Comparison of ENCODE assay signal across 8 mouse cellular contexts in genomic region chr7:142070458-142071211, GRCm38 (mm10). TPM values are rescaled to one million over a fixed set of nuclear protein-coding genes. Genes with fewer than 3 reads are reported as not detected.
DNase-seq lines count a peak whose midpoint lies in the region; ATAC-seq and TF ChIP-seq lines count a peak whose summit lies in the region.

No protein-coding gene starts in this region.

- no peaks in the 10 kb centered on the region for H3K79me2 ChIP-seq in heart, adult 2 months (replicated peaks; ENCODE audit: control insufficient read depth, insufficient read depth, low read length)

- H3K9ac ChIP-seq in heart, adult 2 months (ENCODE audit: low read depth, low read length) = no peak overlapping the region
- H3K9ac ChIP-seq in liver, embryonic 11.5 days (ENCODE audit: low read depth, low read length) = no peak overlapping the region
- H3K9ac ChIP-seq in midbrain, postnatal 0 days (replicated peaks; ENCODE audit: low read length, poor library complexity, severe bottlenecking) = peak overlapping the region; percentile 5; the same call in 1 of the 2 replicates
- H3K9ac ChIP-seq in stomach, embryonic 15.5 days = no peak overlapping the region

- no peaks in the 10 kb centered on the region for H3K4me1 ChIP-seq in cortical plate, adult 2 months (ENCODE audit: control insufficient read depth, insufficient read depth, low read length)
- peaks cover 3% of the 10 kb centered on the region for H3K4me1 ChIP-seq in heart, adult 2 months (ENCODE audit: control insufficient read depth, insufficient read depth, low read length)
- H3K4me1 ChIP-seq in kidney, adult 2 months (ENCODE audit: control insufficient read depth, insufficient read depth, low read length) = no peaks in the 10 kb centered on the region
- H3K4me1 ChIP-seq in liver, embryonic 11.5 days (replicated peaks; ENCODE audit: control insufficient read depth, insufficient read depth, low read length) = no peaks in the 10 kb centered on the region; the same call in 1 of the 2 replicates
- H3K4me1 ChIP-seq in midbrain, postnatal 0 days (ENCODE audit: insufficient read depth, low read length) = peaks cover 3% of the 10 kb centered on the region; the same call in 1 of the 2 replicates
- H3K4me1 ChIP-seq in stomach, embryonic 15.5 days = no peaks in the 10 kb centered on the region

- TF ChIP-seq CTCF in Patski (IDR thresholded peaks at IDR 0.05) = peak; percentile 91
- peak; percentile 76 for TF ChIP-seq CTCF in cortical plate, adult 2 months (IDR thresholded peaks at IDR 0.05; ENCODE audit: extremely low read depth, insufficient read depth, low read length)
- TF ChIP-seq CTCF in heart, adult 2 months (IDR thresholded peaks at IDR 0.05) = peak; percentile 92
- peak; percentile 94 for TF ChIP-seq CTCF in kidney, adult 2 months (conservative IDR thresholded peaks at IDR 0.05; ENCODE audit: insufficient read depth, insufficient read length, low read depth, low read length)
- peak; percentile 90 for TF ChIP-seq CTCF in midbrain, postnatal 0 days (IDR thresholded peaks at IDR 0.05)

- H3K36me3 ChIP-seq in heart, adult 2 months (ENCODE audit: control insufficient read depth, insufficient read depth, low read length) = no peaks in the 10 kb centered on the region
- H3K36me3 ChIP-seq in kidney, adult 2 months (ENCODE audit: control insufficient read depth, insufficient read depth, low read length) = no peaks in the 10 kb centered on the region
- H3K36me3 ChIP-seq in liver, embryonic 11.5 days (ENCODE audit: control insufficient read depth, insufficient read depth, low read length) = no peaks in the 10 kb centered on the region
- H3K36me3 ChIP-seq in midbrain, postnatal 0 days (ENCODE audit: insufficient read depth, low read length) = no peaks in the 10 kb centered on the region
- no peaks in the 10 kb centered on the region for H3K36me3 ChIP-seq in stomach, embryonic 15.5 days

- WGBS in heart, adult 2 months = 19% methylated on average over 13 of the region's 13 CpGs
- 17% methylated on average over 13 of the region's 13 CpGs for WGBS in kidney, adult 2 months
- 17% methylated on average over 13 of the region's 13 CpGs for WGBS in liver, embryonic 11.5 days
- 15% methylated on average over 13 of the region's 13 CpGs for WGBS in midbrain, postnatal 0 days
- 13% methylated on average over 13 of the region's 13 CpGs for WGBS in stomach, embryonic 15.5 days

- peak overlapping the region; percentile 33; the same call in 1 of the 2 replicates for H3K4me2 ChIP-seq in liver, embryonic 11.5 days
- peak overlapping the region; percentile 45 for H3K4me2 ChIP-seq in midbrain, postnatal 0 days (ENCODE audit: low read depth, low read length, poor library complexity, severe bottlenecking)
- 0 out of 2 replicates have a peak overlapping the region, but pooled peaks have one; percentile 21 for H3K4me2 ChIP-seq in stomach, embryonic 15.5 days

- POLR2A ChIA-PET in Patski (lab: Charles Lee) = interaction anchor here (1.1 to 1.9 kb wide), 4 partner anchors 9 to 27 kb away, joined by 3 to 8 read pairs (median 8); partner anchors contain the start of gene Dusp8

- DNase-seq in 416B (ENCODE audit: low read depth) = peak; percentile 51
- DNase-seq in Patski (ENCODE audit: low read depth, low spot score) = no peak
- peak; percentile 71 to 85 for DNase-seq in heart, adult 2 months
- peak; percentile 79 for DNase-seq in kidney, adult 2 months
- DNase-seq in liver, embryonic 11.5 days (ENCODE audit: low spot score) = no peak
- peak; percentile 77 for DNase-seq in midbrain, postnatal 0 days (ENCODE audit: low spot score)

- TF ChIP-seq EP300 in heart, adult 2 months (IDR thresholded peaks at IDR 0.05; ENCODE audit: insufficient read depth, low read depth, low read length) = peak; percentile 65; the same call in 1 of the 2 replicates

- peak; percentile 83 for ATAC-seq in Patski
- ATAC-seq in liver, embryonic 11.5 days (replicated peaks; ENCODE audit: low FRiP score) = peak; percentile 79
- ATAC-seq in midbrain, postnatal 0 days (ENCODE audit: low FRiP score) = peak; percentile 72; the same call in 1 of the 2 replicates
- 0 out of 2 replicates have a peak, but pooled peaks have one; percentile 56 for ATAC-seq in stomach, embryonic 15.5 days (ENCODE audit: insufficient read depth, low FRiP score, low read depth)

- no peak for TF ChIP-seq POLR2A in cortical plate, adult 2 months (IDR thresholded peaks at IDR 0.05; ENCODE audit: extremely low read depth, insufficient read depth, low read length)
- no peak for TF ChIP-seq POLR2A in heart, adult 2 months (IDR thresholded peaks at IDR 0.05; ENCODE audit: insufficient read depth, low read depth, low read length)
- TF ChIP-seq POLR2A in kidney, adult 2 months (IDR thresholded peaks at IDR 0.05; ENCODE audit: low read depth, low read length) = no peak

- no peaks in the 10 kb centered on the region for H3K27me3 ChIP-seq in Patski
- no peaks in the 10 kb centered on the region for H3K27me3 ChIP-seq in heart, adult 2 months (ENCODE audit: control insufficient read depth, insufficient read depth, low read length)
- H3K27me3 ChIP-seq in kidney, adult 2 months (replicated peaks; ENCODE audit: control insufficient read depth, insufficient read depth, low read length) = no peaks in the 10 kb centered on the region
- H3K27me3 ChIP-seq in liver, embryonic 11.5 days (replicated peaks; ENCODE audit: control insufficient read depth, insufficient read depth, low read length) = peaks cover 10% of the 10 kb centered on the region
- no peaks in the 10 kb centered on the region for H3K27me3 ChIP-seq in midbrain, postnatal 0 days (ENCODE audit: insufficient read depth, low read length)
- peaks cover 5% of the 10 kb centered on the region; the same call in 1 of the 2 replicates for H3K27me3 ChIP-seq in stomach, embryonic 15.5 days (replicated peaks)

- in situ Hi-C loops in Patski (cut with MboI; ENCODE audit: low pct_unique_long_range_greater_than_20kb) = no loop called here

- CTCF ChIA-PET in Patski (lab: Charles Lee) = interaction anchor here (0.7 to 5.1 kb wide), 14 partner anchors 8 to 55 kb away, joined by 3 to 67 read pairs (median 4); partner anchors contain the start of genes Dusp8 and Gm45618

- 0 out of 2 replicates have a peak overlapping the region, but pooled peaks have one; percentile 3 for H3K4me3 ChIP-seq in cortical plate, adult 2 months (ENCODE audit: insufficient read depth, low read length)
- no peak overlapping the region for H3K4me3 ChIP-seq in heart, adult 2 months
- H3K4me3 ChIP-seq in kidney, adult 2 months (ENCODE audit: insufficient read depth, low read depth, low read length) = no peak overlapping the region
- H3K4me3 ChIP-seq in liver, embryonic 11.5 days (ENCODE audit: low read depth, low read length) = no peak overlapping the region
- H3K4me3 ChIP-seq in midbrain, postnatal 0 days (ENCODE audit: low read depth, low read length) = peak overlapping the region; percentile 14; the same call in 1 of the 2 replicates
- no peak overlapping the region for H3K4me3 ChIP-seq in stomach, embryonic 15.5 days (replicated peaks)

- no peaks in the 10 kb centered on the region for H3K9me3 ChIP-seq in liver, embryonic 11.5 days (ENCODE audit: control insufficient read depth, low read length)
- H3K9me3 ChIP-seq in midbrain, postnatal 0 days (ENCODE audit: low read length) = no peaks in the 10 kb centered on the region
- H3K9me3 ChIP-seq in stomach, embryonic 15.5 days = no peaks in the 10 kb centered on the region

- H3K27ac ChIP-seq in cortical plate, adult 2 months (ENCODE audit: insufficient read depth, low read length) = no peak overlapping the region
- H3K27ac ChIP-seq in heart, adult 2 months = peak overlapping the region; percentile 32; the same call in 1 of the 2 replicates
- H3K27ac ChIP-seq in kidney, adult 2 months (ENCODE audit: insufficient read depth, low read depth, low read length) = no peak overlapping the region
- no peak overlapping the region for H3K27ac ChIP-seq in liver, embryonic 11.5 days (ENCODE audit: low read depth, low read length)
- no peak overlapping the region for H3K27ac ChIP-seq in midbrain, postnatal 0 days (ENCODE audit: low read depth, low read length)
- H3K27ac ChIP-seq in stomach, embryonic 15.5 days = no peak overlapping the region

- intact Hi-C loops in heart, adult 2 months (cut with DNase I) = loop anchor here (1.0 kb wide), 1 partner anchor 27 kb away; no protein-coding TSS in a partner anchor

RNA-seq across cellular contexts. Expression of gene Mob2, which starts 9.8 kb away (rescaled TPM):
- polyA plus RNA-seq in Patski (2021) = 35.2 TPM
- polyA plus RNA-seq in cortical plate, adult 2 months (2012; rRNA removed) = 49.3 and 50.7 TPM in 2 replicates
- 10 to 100 TPM; 41.9 to 44.5 TPM for total RNA-seq in heart, adult 2 months (2021)
- polyA plus RNA-seq in heart, adult 2 months (2012; rRNA removed) = 44.8 and 58.9 TPM in 2 replicates
- 44.0 and 45.3 TPM in 2 replicates for polyA plus RNA-seq in kidney, adult 2 months (2012; rRNA removed)
- polyA plus RNA-seq in liver, embryonic 11.5 days (2014; fragmentation: Nextera tagmentation; extraction: Ambion mirVana) = 63.1 and 67.1 TPM in 2 replicates
- 27.4 and 31.6 TPM in 2 replicates for total RNA-seq in midbrain, postnatal 0 days (2014; rRNA removed)
- polyA plus RNA-seq in midbrain, postnatal 0 days (2015; fragmentation: Nextera tagmentation; extraction: Ambion mirVana) = 38.0 and 41.3 TPM in 2 replicates
- polyA plus RNA-seq in stomach, embryonic 15.5 days (2015; fragmentation: Nextera tagmentation; extraction: Ambion mirVana) = 65.2 and 67.8 TPM in 2 replicates

RNA-seq across cellular contexts. Expression of gene Dusp8, which starts 25.0 kb away (rescaled TPM):
- polyA plus RNA-seq in Patski (2021) = 15.2 TPM
- 94.9 and 102 TPM in 2 replicates for polyA plus RNA-seq in cortical plate, adult 2 months (2012; rRNA removed)
- 10 to 100 TPM; 37.4 to 43.2 TPM for total RNA-seq in heart, adult 2 months (2021)
- 31.4 and 38.4 TPM in 2 replicates for polyA plus RNA-seq in heart, adult 2 months (2012; rRNA removed)
- 3.6 and 3.7 TPM in 2 replicates for polyA plus RNA-seq in kidney, adult 2 months (2012; rRNA removed)
- polyA plus RNA-seq in liver, embryonic 11.5 days (2014; fragmentation: Nextera tagmentation; extraction: Ambion mirVana) = 2.5 and 2.6 TPM in 2 replicates
- total RNA-seq in midbrain, postnatal 0 days (2014; rRNA removed) = 144 and 175 TPM in 2 replicates
- polyA plus RNA-seq in midbrain, postnatal 0 days (2015; fragmentation: Nextera tagmentation; extraction: Ambion mirVana) = 94.2 and 99.9 TPM in 2 replicates
- polyA plus RNA-seq in stomach, embryonic 15.5 days (2015; fragmentation: Nextera tagmentation; extraction: Ambion mirVana) = 5.9 and 7.4 TPM in 2 replicates

RNA-seq across cellular contexts. Expression of gene Gm45618, which starts 49.9 kb away (rescaled TPM):
- polyA plus RNA-seq in Patski (2021) = not detected
- not detected in 2 replicates for polyA plus RNA-seq in cortical plate, adult 2 months (2012; rRNA removed)
- total RNA-seq in heart, adult 2 months (2021) = not detected
- polyA plus RNA-seq in heart, adult 2 months (2012; rRNA removed) = not detected in 2 replicates
- not detected in 2 replicates for polyA plus RNA-seq in kidney, adult 2 months (2012; rRNA removed)
- not detected in 2 replicates for polyA plus RNA-seq in liver, embryonic 11.5 days (2014; fragmentation: Nextera tagmentation; extraction: Ambion mirVana)
- total RNA-seq in midbrain, postnatal 0 days (2014; rRNA removed) = not detected in 2 replicates
- polyA plus RNA-seq in midbrain, postnatal 0 days (2015; fragmentation: Nextera tagmentation; extraction: Ambion mirVana) = not detected in 2 replicates
- not detected in 2 replicates for polyA plus RNA-seq in stomach, embryonic 15.5 days (2015; fragmentation: Nextera tagmentation; extraction: Ambion mirVana)

Comparison
In these comparisons a context has a peak if more than half of its experiments do, and no peak if none do; other contexts are left out.
1. DNase-seq: peak in 416B (single experiment), heart, adult 2 months (2 of 2), kidney, adult 2 months (single experiment) and midbrain, postnatal 0 days (single experiment); none in Patski (single experiment) and liver, embryonic 11.5 days (single experiment).
2. H3K4me3 ChIP-seq: peak in cortical plate, adult 2 months (single experiment) and midbrain, postnatal 0 days (single experiment); none in heart, adult 2 months (single experiment), kidney, adult 2 months (single experiment), liver, embryonic 11.5 days (single experiment) and stomach, embryonic 15.5 days (single experiment).
3. Peak in every context shown above with its lines, with median percentiles within 50 percentile points of each other: ATAC-seq, CTCF ChIP-seq and H3K4me2 ChIP-seq.